Mouse (Mus musculus): ENCODE data around the gene U2af1.
A peak's percentile ranks its signal among the peaks of the same experiment; 100 is the strongest.

Gene U2af1

GRCm38 (mm10) chr17:31660661-31661250 lies 2.1 kb upstream of the U2af1 start:
- DNase-seq (ENCODE audit: low spot score) = no peak

- no peak for DNase-seq (ENCODE audit: low spot score)
Observed at GRCm38 (mm10) chr17:31658136-31658467, 590 bp downstream of the U2af1 start.

GRCm38 (mm10) chr17:31657141-31657983 lies 1.3 kb downstream of the U2af1 start:
- DNase-seq (ENCODE audit: low spot score) = no peak

GRCm38 (mm10) chr17:31656682-31657081 lies 2.0 kb downstream of the U2af1 start:
- no peak for DNase-seq (ENCODE audit: low spot score)

- DNase-seq (ENCODE audit: low spot score) = no peak
Observed at GRCm38 (mm10) chr17:31655366-31655765, 3.3 kb downstream of the U2af1 start.

- DNase-seq (ENCODE audit: low spot score) = no peak
Observed at GRCm38 (mm10) chr17:31653277-31653676, 5.4 kb downstream of the U2af1 start.

- no peak for DNase-seq (ENCODE audit: low spot score)
Observed at GRCm38 (mm10) chr17:31652152-31652551, 6.5 kb downstream of the U2af1 start.

GRCm38 (mm10) chr17:31646199-31647002 lies 12.3 kb downstream of the U2af1 start:
- no peak for DNase-seq (ENCODE audit: low spot score)

- no peak for DNase-seq (ENCODE audit: low spot score)
Observed at GRCm38 (mm10) chr17:31642913-31643312, 15.8 kb downstream of the U2af1 start.

GRCm38 (mm10) chr17:31642331-31642730 lies 16.4 kb downstream of the U2af1 start:
- DNase-seq (ENCODE audit: low spot score) = no peak

GRCm38 (mm10) chr17:31639651-31640050 lies 19.0 kb downstream of the U2af1 start:
- no peak for DNase-seq (ENCODE audit: low spot score)

- no peak for DNase-seq (ENCODE audit: low spot score)
Observed at GRCm38 (mm10) chr17:31637866-31638570, 20.7 kb downstream of the U2af1 start.

- DNase-seq (ENCODE audit: low spot score) = peak; percentile 70
Observed at GRCm38 (mm10) chr17:31636942-31637811, 21.5 kb downstream of the U2af1 start, which contains the start of gene Cbs. Gene Cbs (minus strand): TSS chr17:31637238.

- DNase-seq (ENCODE audit: low spot score) = no peak
Observed at GRCm38 (mm10) chr17:31636277-31636941, 22.3 kb downstream of the U2af1 start.

- DNase-seq (ENCODE audit: low spot score) = no peak
Observed at GRCm38 (mm10) chr17:31635781-31636180, 22.9 kb downstream of the U2af1 start.

GRCm38 (mm10) chr17:31634896-31635295 lies 23.8 kb downstream of the U2af1 start:
- no peak for DNase-seq (ENCODE audit: low spot score)

- DNase-seq (ENCODE audit: low spot score) = no peak
Observed at GRCm38 (mm10) chr17:31633007-31633406, 25.7 kb downstream of the U2af1 start.

- no peak for DNase-seq (ENCODE audit: low spot score)
Observed at GRCm38 (mm10) chr17:31631081-31631800, 27.5 kb downstream of the U2af1 start.

GRCm38 (mm10) chr17:31627961-31628360 lies 30.7 kb downstream of the U2af1 start:
- no peak for DNase-seq (ENCODE audit: low spot score)

GRCm38 (mm10) chr17:31623101-31623500 lies 35.6 kb downstream of the U2af1 start:
- DNase-seq (ENCODE audit: low spot score) = no peak

Data from testis, postnatal 14 days (tissue).